Mouse (Mus musculus) gastrocnemius, postnatal 14 days (tissue): Measurements from ENCODE around the gene Rgs19. TPM values are rescaled to one million over a fixed set of nuclear protein-coding genes. Genes with fewer than 3 reads are reported as not detected.

Experiments used
- DNase-seq: peaks from one replicate; pipeline ENCODE4 v3.0.0; 2021; ENCODE audit warnings: mixed read lengths
- intact Hi-C: fragments of 180-260 bp; cut with DNase I; formaldehyde crosslinking; loops from one replicate; pipeline ENCODE4 v1.15.1; 2025; ENCODE audit warnings: low total_unique reads
- total RNA-seq, 2 experiments: library from RNA; stranded (reverse); gene quantifications; 2 replicates each; pipeline ENCODE4 v1.2.3; 2021

Rgs19 gene
- total RNA-seq, 2 experiments from 2014 or later = 5.1 to 6.5 TPM

GRCm38 (mm10) chr2:181659609-181660055 lies 34.1 kb downstream of the Rgs19 start:
- intact Hi-C loops = no loop called here

GRCm38 (mm10) chr2:181658930-181659555 lies 34.7 kb downstream of the Rgs19 start:
- intact Hi-C loops = no loop called here
- DNase-seq = peak; percentile 62

More at GRCm38 (mm10) chr2:181659609-181660055, 34.1 kb downstream of the Rgs19 start:
- DNase-seq = peak; percentile 80

GRCm38 (mm10) chr2:181658528-181658927 lies 35.2 kb downstream of the Rgs19 start:
- intact Hi-C loops = no loop called here
- no peak for DNase-seq

GRCm38 (mm10) chr2:181657441-181657840 lies 36.3 kb downstream of the Rgs19 start:
- intact Hi-C loops = no loop called here
- no peak for DNase-seq

GRCm38 (mm10) chr2:181656734-181657133 lies 37.0 kb downstream of the Rgs19 start, which contains the start of gene Gm29797:
Gene Gm29797 (plus strand): TSS chr2:181657034.
- intact Hi-C loops = no loop called here
- no peak for DNase-seq

GRCm38 (mm10) chr2:181653523-181653922 lies 40.3 kb downstream of the Rgs19 start:
- DNase-seq = no peak
- intact Hi-C loops = no loop called here

GRCm38 (mm10) chr2:181653065-181653464 lies 40.7 kb downstream of the Rgs19 start:
- intact Hi-C loops = no loop called here
- no peak for DNase-seq

- no peak for DNase-seq
- intact Hi-C loops = no loop called here
Measured at GRCm38 (mm10) chr2:181648926-181649325, 44.9 kb downstream of the Rgs19 start.

- intact Hi-C loops = no loop called here
Measured at GRCm38 (mm10) chr2:181646626-181647472, 46.9 kb downstream of the Rgs19 start.

GRCm38 (mm10) chr2:181645666-181646065 lies 48.1 kb downstream of the Rgs19 start:
- intact Hi-C loops = no loop called here
- DNase-seq = no peak

More at GRCm38 (mm10) chr2:181646626-181647472, 46.9 kb downstream of the Rgs19 start:
- no peak for DNase-seq

GRCm38 (mm10) chr2:181644361-181644760 lies 49.4 kb downstream of the Rgs19 start:
- peak; percentile 45 for DNase-seq
- intact Hi-C loops = no loop called here

Other genes with a start within 250 kb of the Rgs19 start
- 1 to 10 TPM; 5.3 to 5.7 TPM for gene Zbtb46, start 234.6 kb downstream of the Rgs19 start, total RNA-seq
- not detected for gene Abhd16b, start 200.8 kb downstream of the Rgs19 start, total RNA-seq
- gene Tpd52l2, start 196.8 kb downstream of the Rgs19 start, total RNA-seq = 10 to 100 TPM; 58.7 to 59.4 TPM
- gene Dnajc5, start 173.5 kb downstream of the Rgs19 start, total RNA-seq = 10 to 100 TPM; 47.8 to 51.8 TPM
- gene Uckl1, start 109.1 kb downstream of the Rgs19 start, total RNA-seq = 10 to 100 TPM; 28.8 to 29.7 TPM
- gene Prpf6, start 102.1 kb downstream of the Rgs19 start, total RNA-seq = 10 to 100 TPM; 28.0 to 30.1 TPM
- gene Zfp512b, start 101.2 kb downstream of the Rgs19 start, total RNA-seq = 10 to 100 TPM; 20.5 to 20.9 TPM
- under 1 TPM; 0.78 to 0.84 TPM for gene Samd10, start 94.8 kb downstream of the Rgs19 start, total RNA-seq
- gene Gm29797, start 36.9 kb downstream of the Rgs19 start, total RNA-seq = not detected
- gene Sox18, start 22.3 kb downstream of the Rgs19 start, total RNA-seq = 10 to 100 TPM; 27.3 to 28.0 TPM
- 1 to 10 TPM; 4.2 to 6.0 TPM for gene Tcea2, start 13.7 kb downstream of the Rgs19 start, total RNA-seq
- not detected for gene Lkaaear1, start 4.5 kb upstream of the Rgs19 start, total RNA-seq
- not detected for gene Oprl1, start 21.0 kb upstream of the Rgs19 start, total RNA-seq
- gene Myt1, start 69.4 kb upstream of the Rgs19 start, total RNA-seq = not detected
- gene Pcmtd2, start 143.9 kb upstream of the Rgs19 start, total RNA-seq = 10 to 100 TPM; 18.3 to 30.7 TPM
- 10 to 100 TPM in 1 of 2 experiments, 1 to 10 TPM in 1; 9.2 to 10.1 TPM for gene Polr3k, start 170.4 kb upstream of the Rgs19 start, total RNA-seq